Mouse (Mus musculus): Measurements from ENCODE around the gene Akap17b.
"Not testable (repeated sequence)": the region's sequence is repeated elsewhere in the genome, so short reads cannot be mapped to it uniquely, and the experiment has no call there.

GRCm38 (mm10) chrX:36596483-36597120 is 48.6 kb downstream of the Akap17b start:
- not testable (repeated sequence) for TF ChIP-seq CTCF (conservative IDR thresholded peaks at IDR 0.05; ENCODE audit: insufficient read depth, insufficient read length, low read depth, low read length); POLR2A (IDR thresholded peaks at IDR 0.05; ENCODE audit: low read depth, low read length)

All from kidney, adult 2 months (tissue).